Mouse (Mus musculus) stomach, postnatal 0 days (tissue): ENCODE data around the gene Raver1. TPM values are rescaled to one million over a fixed set of nuclear protein-coding genes. Genes with fewer than 3 reads are reported as not detected.
A peak's percentile ranks its signal among the peaks of the same experiment; 100 is the strongest.

Experiments used
- ATAC-seq: fragments of 200-750 bp; cut with Nextera tagmentation; 2 replicates; pipeline ENCODE4 v1.8.0; 2017; ENCODE audit not compliant: low FRiP score, low TSS enrichment
- DNase-seq: peaks from one replicate; pipeline ENCODE4 v3.0.0-alpha.2; 2016; ENCODE audit warnings: low spot score
- H3K27ac ChIP-seq: fragments of 300-500 bp; sonication (generic); replicated peaks from 2 replicates; pipeline ENCODE4 v1.5.1; 2014; ENCODE audit warnings: mild to moderate bottlenecking, control low read depth
- H3K27me3 ChIP-seq: fragments of 300-500 bp; sonication (generic); 2 replicates; pipeline ENCODE4 v1.6.1; 2014; ENCODE audit warnings: low read length; ENCODE audit not compliant: control insufficient read depth, insufficient read depth
- H3K36me3 ChIP-seq: fragments of 300-500 bp; sonication (generic); 2 replicates; pipeline ENCODE4 v1.6.1; 2014; ENCODE audit warnings: low read length, mixed read lengths; ENCODE audit not compliant: control insufficient read depth, insufficient read depth
- H3K4me1 ChIP-seq: fragments of 300-500 bp; sonication (generic); replicated peaks from 2 replicates; pipeline ENCODE4 v1.6.1; 2014; ENCODE audit warnings: antibody characterized with exemption; ENCODE audit not compliant: control insufficient read depth, insufficient read depth
- H3K4me2 ChIP-seq: fragments of 300-500 bp; sonication (generic); replicated peaks from 2 replicates; pipeline ENCODE4 v1.6.1; 2014; ENCODE audit warnings: low read depth, mild to moderate bottlenecking, control low read depth, moderate library complexity
- H3K4me3 ChIP-seq: fragments of 300-500 bp; sonication (generic); 2 replicates; pipeline ENCODE4 v1.5.1; 2014; ENCODE audit warnings: low read depth, low read length, control low read depth
- H3K9ac ChIP-seq: fragments of 300-500 bp; sonication (generic); 2 replicates; pipeline ENCODE4 v1.6.1; 2014; ENCODE audit warnings: mild to moderate bottlenecking, low read length, control low read depth, mixed read lengths
- H3K9me3 ChIP-seq: fragments of 300-500 bp; sonication (generic); 2 replicates; pipeline ENCODE4 v1.6.1; 2016; ENCODE audit warnings: low read length; ENCODE audit not compliant: control insufficient read depth
- CTCF ChIP-seq: IDR thresholded peaks from 2 replicates; pipeline ENCODE4 v1.5.1; 2016; ENCODE audit warnings: antibody characterized with exemption, low read depth, mild to moderate bottlenecking, moderate library complexity
- EP300 ChIP-seq: optimal IDR thresholded peaks from 2 replicates; pipeline ENCODE3; 2016; ENCODE audit warnings: antibody characterized with exemption
- WGBS: fragments of 180-500 bp; shearing (Covaris S2); extraction: QIAGEN DNeasy Blood & Tissue Kit; methylation state at CpG from one replicate; pipeline ENCODE4 v1.1.7; 2014; 5-methylcytosine and 5-hydroxymethylcytosine counted together
- microRNA counts: library from miRNA; unstranded; fragments of <30 nt; microRNA quantifications from one replicate; lab custom pipeline; 2015
- microRNA-seq: library from miRNA; unstranded; fragments of <30 nt; microRNA quantifications from one replicate; pipeline ENCODE4, GENCODE M21; 2016
- polyA plus RNA-seq: library from polyadenylated mRNA; unstranded; fragments of >200 nt; fragmentation: Nextera tagmentation; extraction: Ambion mirVana; gene quantifications from 2 replicates; pipeline ENCODE4 v1.2.1, GENCODE M21; 2015

The Raver1 gene
- polyA plus RNA-seq, 1 experiment from 2014 or later, result 15.0 TPM

GRCm38 (mm10) chr9:21026849-21027248, 65.0 kb downstream of the Raver1 start:
- ATAC-seq, result no peak
- Histone ChIP-seq H3K4me2 (no peak overlapping the region), H3K36me3 (no peaks in the 10 kb centered on the region), H3K27ac (no peak overlapping the region), H3K4me1 (0 out of 2 replicates have a peak, but pooled peaks cover 3% of the 10 kb centered on the region), H3K4me3 (no peak overlapping the region), H3K27me3 (no peaks in the 10 kb centered on the region), H3K9ac (no peak overlapping the region), H3K9me3 (no peaks in the 10 kb centered on the region)
- DNase-seq, result no peak
- no peak for TF ChIP-seq EP300
- no peak for TF ChIP-seq CTCF
- 62% methylated on average over 12 of the region's 12 CpGs for WGBS

DNA sequence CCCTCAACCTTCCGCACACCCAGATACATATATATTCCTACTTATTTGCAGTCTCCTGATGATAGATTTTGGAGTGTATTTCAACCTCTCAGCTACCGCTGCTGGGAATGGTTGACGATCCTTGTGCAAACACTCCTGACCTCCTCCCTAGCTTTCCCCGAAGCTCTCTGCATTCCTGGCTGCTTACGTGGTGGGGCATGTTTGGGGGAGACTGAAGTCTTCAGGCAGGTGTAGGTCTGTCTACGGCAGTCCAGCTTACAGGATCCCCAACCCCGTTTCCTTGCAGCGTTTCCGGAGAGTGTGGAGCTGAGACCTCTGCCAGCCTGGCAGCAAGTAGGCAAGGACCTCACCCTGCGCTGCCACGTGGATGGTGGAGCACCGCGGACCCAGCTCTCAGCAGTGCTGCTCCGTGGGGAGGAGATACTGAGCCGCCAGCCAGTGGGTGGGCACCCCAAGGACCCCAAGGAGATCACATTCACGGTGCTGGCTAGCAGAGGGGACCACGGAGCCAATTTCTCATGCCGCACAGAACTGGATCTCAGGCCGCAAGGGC, 66.5 kb downstream of the Raver1 start:
- Histone ChIP-seq H3K9ac (0 out of 2 replicates have a peak overlapping the region, but pooled peaks have one; percentile 8), H3K4me2 (0 out of 2 replicates have a peak overlapping the region, but pooled peaks have one; percentile 11), H3K4me3 (no peak overlapping the region), H3K27me3 (no peaks in the 10 kb centered on the region), H3K27ac (peak overlapping the region; percentile 78), H3K9me3 (no peaks in the 10 kb centered on the region), H3K4me1 (0 out of 2 replicates have a peak, but pooled peaks cover 3% of the 10 kb centered on the region), H3K36me3 (no peaks in the 10 kb centered on the region)
- DNase-seq, result peak; percentile 64
- ATAC-seq, result peak; percentile 71
- no peak for TF ChIP-seq EP300
- TF ChIP-seq CTCF, result no peak
- WGBS, result 43% methylated on average over 19 of the region's 19 CpGs

MicroRNAs within 50 kb of the gene (microRNA counts, 519-probe panel; counts per million panel counts)
- microRNA mmu-miR-1900 (lab: Ali Mortazavi, UCI), result not detected

Small RNA genes lying within 50 kb of the gene (microRNA-seq; reads per million reads assigned to microRNA genes)
- gene Mir1900 (not detected), gene Mir7082 (not detected)

Other genes starting within 250 kb of the Raver1 start
- gene A230050P20Rik, start 223.4 kb downstream of the Raver1 start, polyA plus RNA-seq, result 6.9 TPM in 2 replicates
- 7.7 and 7.9 TPM in 2 replicates for gene Angptl6, start 212.3 kb downstream of the Raver1 start, polyA plus RNA-seq
- gene Ppan, start 203.8 kb downstream of the Raver1 start, polyA plus RNA-seq, result 32.4 and 37.3 TPM in 2 replicates
- 215 and 221 TPM in 2 replicates for gene Eif3g, start 193.4 kb downstream of the Raver1 start, polyA plus RNA-seq
- 17.9 TPM in 2 replicates for gene Dnmt1, start 132.1 kb downstream of the Raver1 start, polyA plus RNA-seq
- 16.3 and 19.4 TPM in 2 replicates for gene S1pr2, start 115.2 kb downstream of the Raver1 start, polyA plus RNA-seq
- gene Mrpl4, start 89.3 kb downstream of the Raver1 start, polyA plus RNA-seq, result 87.3 and 90.2 TPM in 2 replicates
- gene Icam1, start 76.0 kb downstream of the Raver1 start, polyA plus RNA-seq, result 9.5 and 11.9 TPM in 2 replicates
- 0.50 and 0.81 TPM in 2 replicates for gene Icam4, start 62.6 kb downstream of the Raver1 start, polyA plus RNA-seq
- 0.15 and 0.27 TPM in 2 replicates for gene Icam5, start 59.9 kb downstream of the Raver1 start, polyA plus RNA-seq
- not detected in 2 replicates for gene Zglp1, start 24.9 kb downstream of the Raver1 start, polyA plus RNA-seq
- 0.11 and 0.24 TPM in 2 replicates for gene Gm49373, start 18.9 kb downstream of the Raver1 start, polyA plus RNA-seq
- 39.4 and 42.3 TPM in 2 replicates for gene Fdx1l, start 18.4 kb downstream of the Raver1 start, polyA plus RNA-seq
- 0.28 and 0.86 TPM in 2 replicates for gene Gm38431, start within 50 bp of the Raver1 start, polyA plus RNA-seq
- 6.8 and 7.1 TPM in 2 replicates for gene Tyk2, start 39.2 kb upstream of the Raver1 start, polyA plus RNA-seq
- gene Cdc37, start 58.0 kb upstream of the Raver1 start, polyA plus RNA-seq, result 161 TPM in 2 replicates
- 2.5 and 3.0 TPM in 2 replicates for gene Pde4a, start 73.7 kb upstream of the Raver1 start, polyA plus RNA-seq
- 37.2 and 40.8 TPM in 2 replicates for gene Keap1, start 147.4 kb upstream of the Raver1 start, polyA plus RNA-seq
- 4.7 and 5.0 TPM in 2 replicates for gene S1pr5, start 156.4 kb upstream of the Raver1 start, polyA plus RNA-seq
- gene Atg4d, start 173.3 kb upstream of the Raver1 start, polyA plus RNA-seq, result 38.6 and 41.7 TPM in 2 replicates
- 6.7 and 7.9 TPM in 2 replicates for gene Kri1, start 196.0 kb upstream of the Raver1 start, polyA plus RNA-seq
- gene Cdkn2d, start 199.4 kb upstream of the Raver1 start, polyA plus RNA-seq, result 23.1 and 28.0 TPM in 2 replicates
- 84.9 and 90.6 TPM in 2 replicates for gene Ap1m2, start 220.3 kb upstream of the Raver1 start, polyA plus RNA-seq
- gene Slc44a2, start 228.7 kb upstream of the Raver1 start, polyA plus RNA-seq, result 55.2 and 62.6 TPM in 2 replicates